Mouse (Mus musculus) liver, embryonic 14.5 days (tissue): ENCODE results near the gene Fnbp1. TPM values are rescaled to one million over a fixed set of nuclear protein-coding genes. Genes with fewer than 3 reads are reported as not detected.

ENCODE experiments used
- ATAC-seq: fragments of 200-750 bp; cut with Nextera tagmentation; 2 replicates; pipeline ENCODE4 v1.8.0; 2017; ENCODE audit warnings: moderate number of reproducible peaks, mild to moderate bottlenecking, moderate library complexity; ENCODE audit not compliant: insufficient read depth
- DNase-seq, 3 experiments: peaks; one replicate each; pipeline ENCODE4 v3.0.0-alpha.2; 2012 to 2013; ENCODE audit warnings: low read depth in 3 of 3, low spot score in 3 of 3
- H3K27ac ChIP-seq: fragments of 300-500 bp; sonication (generic); 2 replicates; pipeline ENCODE4 v1.5.1; 2014; ENCODE audit warnings: moderate library complexity, mild to moderate bottlenecking, control low read depth, inconsistent platforms
- H3K27me3 ChIP-seq: fragments of 300-500 bp; sonication (generic); 2 replicates; pipeline ENCODE4 v1.6.1; 2014; ENCODE audit warnings: mild to moderate bottlenecking, low read length, moderate library complexity; ENCODE audit not compliant: control insufficient read depth, insufficient read depth
- H3K36me3 ChIP-seq: fragments of 300-500 bp; sonication (generic); replicated peaks from 2 replicates; pipeline ENCODE4 v1.6.1; 2014; ENCODE audit warnings: low read depth; ENCODE audit not compliant: control insufficient read depth, insufficient read depth
- H3K4me1 ChIP-seq, 2 experiments: fragments of 200-500 bp in 1 of 2; fragments of 300-500 bp in 1 of 2; sonication (generic) in 1 of 2; replicated peaks; 2 replicates each; pipeline ENCODE4 v1.6.1; 2012 to 2014; ENCODE audit warnings: antibody characterized with exemption in 1 of 2, inconsistent platforms in 1 of 2, low read length in 1 of 2; ENCODE audit not compliant: control insufficient read depth in 2 of 2, insufficient read depth in 2 of 2
- H3K4me2 ChIP-seq: fragments of 300-500 bp; sonication (generic); 2 replicates; pipeline ENCODE4 v1.6.1; 2014; ENCODE audit warnings: low read depth, mild to moderate bottlenecking, control low read depth, moderate library complexity
- H3K4me3 ChIP-seq, 2 experiments: fragments of 200-500 bp in 1 of 2; fragments of 300-500 bp in 1 of 2; sonication (generic) in 1 of 2; 2 replicates each; pipeline ENCODE4 v1.5.1; 2012 to 2014; ENCODE audit warnings: low read depth in 2 of 2, low read length in 2 of 2, mild to moderate bottlenecking in 2 of 2, control low read depth in 1 of 2, inconsistent platforms in 1 of 2, moderate library complexity in 1 of 2; ENCODE audit not compliant: insufficient read depth in 1 of 2
- H3K9ac ChIP-seq: fragments of 300-500 bp; sonication (generic); replicated peaks from 2 replicates; pipeline ENCODE4 v1.6.1; 2014; ENCODE audit warnings: mild to moderate bottlenecking, control low read depth, moderate library complexity
- H3K9me3 ChIP-seq: fragments of 300-500 bp; sonication (generic); 2 replicates; pipeline ENCODE4 v1.6.1; 2016; ENCODE audit warnings: low read length, mixed read lengths; ENCODE audit not compliant: control insufficient read depth
- CTCF ChIP-seq: IDR thresholded peaks from 2 replicates; pipeline ENCODE4 v1.5.1; 2016; ENCODE audit warnings: antibody characterized with exemption, low read depth, control low read depth
- EP300 ChIP-seq: IDR thresholded peaks from 2 replicates; pipeline ENCODE4 v1.6.1; 2016; ENCODE audit warnings: antibody characterized with exemption, low read depth
- WGBS: fragments of 180-500 bp; shearing (Covaris S2); extraction: QIAGEN DNeasy Blood & Tissue Kit; methylation state at CpG from one replicate; pipeline ENCODE4 v1.1.7; 2014; ENCODE audit not compliant: insufficient replicate concordance; 5-methylcytosine and 5-hydroxymethylcytosine counted together
- polyA plus RNA-seq, 2 experiments: library from polyadenylated mRNA; depleted of rRNA in 1 of 2; stranded (reverse) in 1 of 2; unstranded in 1 of 2; fragments of >200 nt; fragmentation: Nextera tagmentation in 1 of 2; extraction: Ambion mirVana in 1 of 2; gene quantifications; 2 replicates each; pipeline versions ENCODE4 v1.2.1 to v1.2.3; 2012 to 2014

The Fnbp1 gene
- polyA plus RNA-seq, 2 experiments, result 3.9 to 6.4 TPM

GRCm38 (mm10) chr2:31135512-31135931 is 6.3 kb downstream of the Fnbp1 start:
- WGBS, result 30% methylated on average over 13 of the region's 13 CpGs
- DNase-seq (no peak), ATAC-seq (no peak)
- peaks cover 6 to 34% of the 10 kb centered on the region in 2 experiments; a peak in 3 of 4 replicates for H3K4me1 ChIP-seq
- no peak for TF ChIP-seq EP300
- no peak for TF ChIP-seq CTCF
- no peaks in the 10 kb centered on the region for H3K9me3 ChIP-seq
- no peaks in the 10 kb centered on the region for H3K36me3 ChIP-seq
- H3K4me2 ChIP-seq, result no peak overlapping the region
- no peak overlapping the region for H3K4me3 ChIP-seq
- H3K9ac ChIP-seq, result no peak overlapping the region
- H3K27ac ChIP-seq, result no peak overlapping the region
- H3K27me3 ChIP-seq, result no peaks in the 10 kb centered on the region

GRCm38 (mm10) chr2:31133981-31134380 is 7.8 kb downstream of the Fnbp1 start:
- H3K27ac ChIP-seq, result no peak overlapping the region
- H3K27me3 ChIP-seq, result no peaks in the 10 kb centered on the region
- 61% methylated on average over 4 of the region's 4 CpGs for WGBS
- ATAC-seq (no peak), DNase-seq (no peak)
- no peak overlapping the region for H3K4me3 ChIP-seq
- H3K9ac ChIP-seq, result no peak overlapping the region
- no peaks in the 10 kb centered on the region for H3K36me3 ChIP-seq
- peaks cover 4 to 34% of the 10 kb centered on the region in 2 experiments; a peak in 3 of 4 replicates for H3K4me1 ChIP-seq
- H3K9me3 ChIP-seq, result no peaks in the 10 kb centered on the region
- TF ChIP-seq EP300 (no peak), CTCF (no peak)
- H3K4me2 ChIP-seq, result no peak overlapping the region

- no peak for DNase-seq
- no peak overlapping the region for H3K27ac ChIP-seq
Observed at GRCm38 (mm10) chr2:31132682-31133081, 9.1 kb downstream of the Fnbp1 start.

GRCm38 (mm10) chr2:31130815-31131299 is 11.0 kb downstream of the Fnbp1 start:
- no peak overlapping the region for H3K4me2 ChIP-seq
- TF ChIP-seq EP300 (no peak), CTCF (no peak)
- ATAC-seq (no peak), DNase-seq (no peak)
- H3K4me1 ChIP-seq, result peaks cover 4 to 44% of the 10 kb centered on the region in 2 experiments; a peak in 3 of 4 replicates
- no peak overlapping the region for H3K4me3 ChIP-seq
- H3K36me3 ChIP-seq, result no peaks in the 10 kb centered on the region
- no peak overlapping the region for H3K9ac ChIP-seq
- no peaks in the 10 kb centered on the region for H3K27me3 ChIP-seq
- H3K9me3 ChIP-seq, result no peaks in the 10 kb centered on the region
- WGBS, result 24% methylated on average over 8 of the region's 8 CpGs
- no peak overlapping the region for H3K27ac ChIP-seq

More at GRCm38 (mm10) chr2:31132682-31133081, 9.1 kb downstream of the Fnbp1 start:
- Histone ChIP-seq H3K9me3 (no peaks in the 10 kb centered on the region), H3K9ac (no peak overlapping the region), H3K27me3 (no peaks in the 10 kb centered on the region), H3K4me2 (no peak overlapping the region), H3K4me3 (no peak overlapping the region), H3K4me1 (peaks cover 4 to 44% of the 10 kb centered on the region in 2 experiments; a peak in 3 of 4 replicates), H3K36me3 (no peaks in the 10 kb centered on the region)
- 76% methylated on average over 8 of the region's 8 CpGs for WGBS
- TF ChIP-seq CTCF (no peak), EP300 (no peak)
- ATAC-seq, result no peak

GRCm38 (mm10) chr2:31129742-31130518 is 11.9 kb downstream of the Fnbp1 start:
- H3K36me3 ChIP-seq, result no peaks in the 10 kb centered on the region
- DNase-seq (no peak), ATAC-seq (no peak)
- peaks cover 2 to 43% of the 10 kb centered on the region in 2 experiments; a peak in 3 of 4 replicates for H3K4me1 ChIP-seq
- 58% methylated on average over 14 of the region's 14 CpGs for WGBS
- no peak overlapping the region for H3K4me2 ChIP-seq
- no peaks in the 10 kb centered on the region for H3K27me3 ChIP-seq
- no peak overlapping the region for H3K4me3 ChIP-seq
- no peak for TF ChIP-seq EP300
- no peak for TF ChIP-seq CTCF
- no peaks in the 10 kb centered on the region for H3K9me3 ChIP-seq
- no peak overlapping the region for H3K9ac ChIP-seq
- H3K27ac ChIP-seq, result no peak overlapping the region
